Mouse (Mus musculus) midbrain, postnatal 0 days (tissue): ENCODE measurements at regions not wholly inside any gene's neighbourhood (a gene's known extent, or its start where the extent isn't known, plus 50 kb on each side); places are given as distances from the start of the nearest gene placed in this dataset.

ENCODE experiments used
- ATAC-seq: fragments of 200-750 bp; cut with Nextera tagmentation; 2 replicates; pipeline ENCODE4 v1.8.0; 2017; ENCODE audit warnings: moderate number of reproducible peaks, mild to moderate bottlenecking, moderate TSS enrichment, moderate library complexity; ENCODE audit not compliant: low FRiP score
- DNase-seq: peaks from one replicate; pipeline ENCODE4 v3.0.0-alpha.2; 2015; ENCODE audit warnings: low spot score
- H3K27ac ChIP-seq: fragments of 300-500 bp; sonication (generic); 2 replicates; pipeline ENCODE4 v1.5.1; 2014; ENCODE audit warnings: low read depth, mild to moderate bottlenecking, low read length, mixed read lengths
- H3K27me3 ChIP-seq: fragments of 300-500 bp; sonication (generic); 2 replicates; pipeline ENCODE4 v1.6.1; 2014; ENCODE audit warnings: low read length, control low read depth, mixed read lengths; ENCODE audit not compliant: insufficient read depth
- H3K36me3 ChIP-seq: fragments of 300-500 bp; sonication (generic); 2 replicates; pipeline ENCODE4 v1.6.1; 2014; ENCODE audit warnings: low read length, control low read depth, mixed read lengths; ENCODE audit not compliant: insufficient read depth
- H3K4me1 ChIP-seq: fragments of 300-500 bp; sonication (generic); 2 replicates; pipeline ENCODE4 v1.6.1; 2014; ENCODE audit warnings: mild to moderate bottlenecking, control low read depth, antibody characterized with exemption, low read length, mixed read lengths; ENCODE audit not compliant: insufficient read depth
- H3K4me2 ChIP-seq: fragments of 300-500 bp; sonication (generic); 2 replicates; pipeline ENCODE4 v1.6.1; 2014; ENCODE audit warnings: low read depth, mild to moderate bottlenecking, low read length, mixed read lengths; ENCODE audit not compliant: poor library complexity, severe bottlenecking
- H3K4me3 ChIP-seq: fragments of 300-500 bp; sonication (generic); 2 replicates; pipeline ENCODE4 v1.5.1; 2014; ENCODE audit warnings: low read depth, mild to moderate bottlenecking, low read length, moderate library complexity
- H3K9ac ChIP-seq: fragments of 300-500 bp; sonication (generic); replicated peaks from 2 replicates; pipeline ENCODE4 v1.6.1; 2014; ENCODE audit warnings: mild to moderate bottlenecking, low read length, moderate library complexity, mixed read lengths; ENCODE audit not compliant: poor library complexity, severe bottlenecking
- H3K9me3 ChIP-seq: fragments of 300-500 bp; sonication (generic); 2 replicates; pipeline ENCODE4 v1.6.1; 2016; ENCODE audit warnings: low read length, control low read depth
- CTCF ChIP-seq: IDR thresholded peaks from 2 replicates; pipeline ENCODE4 v1.5.1; 2016; ENCODE audit warnings: antibody characterized with exemption, mild to moderate bottlenecking
- WGBS: fragments of 180-500 bp; shearing (Covaris S2); extraction: QIAGEN DNeasy Blood & Tissue Kit; methylation state at CpG from one replicate; pipeline ENCODE4 v1.1.7; 2014; 5-methylcytosine and 5-hydroxymethylcytosine counted together

DNA sequence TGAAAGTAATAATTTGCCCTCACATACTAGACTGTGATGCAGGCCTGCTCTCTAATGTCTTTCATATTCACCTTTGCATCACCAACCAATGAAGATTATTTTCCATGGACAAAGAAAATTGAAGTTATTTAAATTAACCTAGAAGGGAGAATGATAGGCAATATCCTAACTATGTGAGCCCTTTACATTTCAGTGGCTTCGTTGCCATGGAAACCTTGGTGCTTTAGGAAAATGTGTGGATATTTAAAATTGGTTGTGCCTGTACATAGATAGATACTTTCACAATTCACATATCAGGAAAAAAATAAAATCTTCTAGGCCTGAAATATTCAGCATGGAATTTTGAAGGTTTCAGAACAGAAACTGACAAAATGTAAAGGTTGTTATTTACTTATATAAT is 1080.6 kb upstream of the Gm8797 start:
- H3K4me1 ChIP-seq: no peaks in the 10 kb centered on the region
- 81% methylated on average over 1 of the region's 1 CpGs for WGBS
- no peaks in the 10 kb centered on the region for H3K27me3 ChIP-seq
- H3K9me3 ChIP-seq: no peaks in the 10 kb centered on the region
- no peak overlapping the region for H3K4me2 ChIP-seq
- H3K36me3 ChIP-seq: no peaks in the 10 kb centered on the region
- DNase-seq: peak; percentile 15
- no peak overlapping the region for H3K4me3 ChIP-seq
- no peak overlapping the region for H3K27ac ChIP-seq
- H3K9ac ChIP-seq: no peak overlapping the region
- ATAC-seq: no peak
- TF ChIP-seq CTCF: no peak

DNA sequence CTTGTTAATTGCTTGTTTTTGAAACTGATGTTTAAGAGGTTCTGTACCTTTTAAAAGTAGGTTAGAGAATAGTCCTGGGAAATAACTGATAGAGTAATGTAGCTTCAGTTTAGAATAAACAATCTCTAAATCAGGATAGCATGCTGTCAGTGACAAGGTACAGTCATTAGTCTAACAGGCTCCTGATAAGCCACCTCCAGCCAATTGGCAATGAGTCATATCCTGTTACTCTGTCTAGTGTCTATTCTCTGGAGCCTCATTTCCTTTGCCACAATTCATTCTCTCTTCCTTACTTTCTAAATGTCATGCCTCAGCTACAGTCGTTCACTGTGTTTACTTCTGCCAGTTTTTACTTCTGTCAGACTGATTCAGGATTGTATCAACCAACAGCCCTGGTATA is 1061.1 kb upstream of the Gm8797 start:
- Histone ChIP-seq H3K9ac (no peak overlapping the region), H3K27me3 (no peaks in the 10 kb centered on the region), H3K36me3 (no peaks in the 10 kb centered on the region), H3K27ac (no peak overlapping the region), H3K4me1 (no peaks in the 10 kb centered on the region), H3K4me2 (no peak overlapping the region), H3K9me3 (no peaks in the 10 kb centered on the region), H3K4me3 (no peak overlapping the region)
- TF ChIP-seq CTCF: no peak
- no peak for ATAC-seq
- 67% methylated on average over 1 of the region's 1 CpGs for WGBS
- peak; percentile 8 for DNase-seq
